Comparison of ENCODE assay signal across 8 mouse cellular contexts in the genomic region with DNA sequence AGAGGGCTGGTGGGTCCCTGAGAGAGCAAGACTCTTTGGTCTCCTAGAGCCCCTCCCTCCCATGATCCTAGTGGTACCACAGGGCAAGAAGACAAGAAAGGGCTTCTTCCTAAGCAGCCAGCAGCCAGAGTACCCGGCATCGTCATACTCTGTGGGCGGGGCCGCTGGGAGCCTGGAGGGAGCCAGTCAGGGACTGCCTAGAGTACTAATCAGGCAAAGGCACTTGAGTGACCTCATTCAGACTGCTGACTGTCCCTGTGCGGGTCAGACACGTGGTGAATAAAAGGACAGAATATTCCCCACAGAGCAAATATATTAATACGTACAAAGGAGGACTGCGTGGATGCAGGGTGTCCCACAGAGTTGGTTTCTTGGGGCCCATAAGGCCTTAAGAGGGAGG. TPM values are rescaled to one million over a fixed set of nuclear protein-coding genes. Genes with fewer than 3 reads are reported as not detected.
DNase-seq lines count a peak whose midpoint lies in the region; ATAC-seq lines count a peak whose summit lies in the region.

No protein-coding gene starts in this region.

- no peaks in the 10 kb centered on the region for H3K4me1 ChIP-seq in forebrain, embryonic 12.5 days
- no peaks in the 10 kb centered on the region for H3K4me1 ChIP-seq in forebrain, embryonic 14.5 days (ENCODE audit: control insufficient read depth, insufficient read depth, low read length)

- no peaks in the 10 kb centered on the region for H3K27me3 ChIP-seq in forebrain, embryonic 12.5 days
- no peaks in the 10 kb centered on the region for H3K27me3 ChIP-seq in forebrain, embryonic 14.5 days (replicated peaks; ENCODE audit: control insufficient read depth, insufficient read depth, low read length)

- 0 out of 2 replicates have a peak overlapping the region, but pooled peaks have one; percentile 14 for H3K27ac ChIP-seq in forebrain, embryonic 12.5 days
- H3K27ac ChIP-seq in forebrain, embryonic 14.5 days (ENCODE audit: low read depth, low read length): no peak overlapping the region

- no peak overlapping the region for H3K9ac ChIP-seq in forebrain, embryonic 12.5 days
- H3K9ac ChIP-seq in forebrain, embryonic 14.5 days (ENCODE audit: low read length): no peak overlapping the region

- 50% methylated on average over 8 of the region's 8 CpGs for WGBS in forebrain, embryonic 12.5 days
- WGBS in forebrain, embryonic 14.5 days: 54% methylated on average over 8 of the region's 8 CpGs

- H3K4me3 ChIP-seq in forebrain, embryonic 12.5 days (replicated peaks): no peak overlapping the region
- no peak overlapping the region for H3K4me3 ChIP-seq in forebrain, embryonic 14.5 days (ENCODE audit: low read depth, low read length)

- ATAC-seq in forebrain, embryonic 12.5 days (ENCODE audit: low FRiP score): peak; percentile 57
- ATAC-seq in forebrain, embryonic 14.5 days: no peak

- no peak overlapping the region for H3K4me2 ChIP-seq in forebrain, embryonic 12.5 days
- no peak overlapping the region for H3K4me2 ChIP-seq in forebrain, embryonic 14.5 days (ENCODE audit: low read length)

- DNase-seq in forebrain, embryonic 14.5 days (ENCODE audit: low spot score): no peak
- peak; percentile 67 for DNase-seq in right cerebral cortex, adult 18-20 months
- no peak for DNase-seq in right cerebral cortex, adult 2 months (ENCODE audit: low spot score in 2 of 2)
- peak; percentile 88 for DNase-seq in heart, postnatal 4 days
- peak; percentile 23 for DNase-seq in retina, embryonic 14.5 days (ENCODE audit: low spot score)
- DNase-seq in urinary bladder, adult 2 months (ENCODE audit: low spot score): no peak
- DNase-seq in testis, postnatal 14 days (ENCODE audit: low spot score): no peak

- peaks cover 78% of the 10 kb centered on the region for H3K36me3 ChIP-seq in forebrain, embryonic 12.5 days (replicated peaks)
- peaks cover 77% of the 10 kb centered on the region for H3K36me3 ChIP-seq in forebrain, embryonic 14.5 days (ENCODE audit: control insufficient read depth, insufficient read depth, low read length)

- H3K9me3 ChIP-seq in forebrain, embryonic 12.5 days: no peaks in the 10 kb centered on the region
- H3K9me3 ChIP-seq in forebrain, embryonic 14.5 days (replicated peaks; ENCODE audit: control insufficient read depth, low read length): no peaks in the 10 kb centered on the region

RNA-seq across cellular contexts. Expression of a gene that starts 14.1 kb away (rescaled TPM):
- 102 and 108 TPM in 2 replicates for polyA plus RNA-seq in forebrain, embryonic 12.5 days (2016; fragmentation: Nextera tagmentation; extraction: Ambion mirVana)
- 56.0 and 63.6 TPM in 2 replicates for polyA plus RNA-seq in forebrain, embryonic 14.5 days (2014; fragmentation: Nextera tagmentation; extraction: Ambion mirVana)
- 100 to 1,000 TPM; 142 to 153 TPM for total RNA-seq in heart, postnatal 4 days (2021)
- polyA plus RNA-seq in urinary bladder, adult 2 months (2012; rRNA removed): 17.1 and 20.7 TPM in 2 replicates

RNA-seq across cellular contexts. Expression of a gene that starts 22.5 kb away (rescaled TPM):
- polyA plus RNA-seq in forebrain, embryonic 12.5 days (2016; fragmentation: Nextera tagmentation; extraction: Ambion mirVana): 34.5 and 36.3 TPM in 2 replicates
- 28.8 and 33.1 TPM in 2 replicates for polyA plus RNA-seq in forebrain, embryonic 14.5 days (2014; fragmentation: Nextera tagmentation; extraction: Ambion mirVana)
- 10 to 100 TPM; 16.1 to 16.6 TPM for total RNA-seq in heart, postnatal 4 days (2021)
- polyA plus RNA-seq in urinary bladder, adult 2 months (2012; rRNA removed): 18.0 and 18.9 TPM in 2 replicates

RNA-seq across cellular contexts. Expression of a gene that starts 31.3 kb away (rescaled TPM):
- 1.3 TPM in 2 replicates for polyA plus RNA-seq in forebrain, embryonic 12.5 days (2016; fragmentation: Nextera tagmentation; extraction: Ambion mirVana)
- 0.22 and 1.1 TPM in 2 replicates for polyA plus RNA-seq in forebrain, embryonic 14.5 days (2014; fragmentation: Nextera tagmentation; extraction: Ambion mirVana)
- total RNA-seq in heart, postnatal 4 days (2021): under 1 TPM; 0.60 to 0.95 TPM
- 4.9 TPM in 2 replicates for polyA plus RNA-seq in urinary bladder, adult 2 months (2012; rRNA removed)

RNA-seq across cellular contexts. Expression of a gene that starts 35.0 kb away (rescaled TPM):
- 0.34 and 0.45 TPM in 2 replicates for polyA plus RNA-seq in forebrain, embryonic 12.5 days (2016; fragmentation: Nextera tagmentation; extraction: Ambion mirVana)
- polyA plus RNA-seq in forebrain, embryonic 14.5 days (2014; fragmentation: Nextera tagmentation; extraction: Ambion mirVana): 0.11 and 0.17 TPM in 2 replicates
- total RNA-seq in heart, postnatal 4 days (2021): under 1 TPM; 0.81 to 0.92 TPM
- polyA plus RNA-seq in urinary bladder, adult 2 months (2012; rRNA removed): 1.0 and 1.3 TPM in 2 replicates

RNA-seq across cellular contexts. Expression of a gene that starts 51.1 kb away (rescaled TPM):
- polyA plus RNA-seq in forebrain, embryonic 12.5 days (2016; fragmentation: Nextera tagmentation; extraction: Ambion mirVana): 34.3 and 38.9 TPM in 2 replicates
- polyA plus RNA-seq in forebrain, embryonic 14.5 days (2014; fragmentation: Nextera tagmentation; extraction: Ambion mirVana): 15.7 and 27.1 TPM in 2 replicates
- 10 to 100 TPM; 20.8 to 21.0 TPM for total RNA-seq in heart, postnatal 4 days (2021)
- polyA plus RNA-seq in urinary bladder, adult 2 months (2012; rRNA removed): 30.7 and 32.0 TPM in 2 replicates

Comparison
In these comparisons a context has a peak if more than half of its experiments do, and no peak if none do; other contexts are left out.
1. DNase-seq: peak in right cerebral cortex, adult 18-20 months (single experiment), heart, postnatal 4 days (single experiment) and retina, embryonic 14.5 days (single experiment); none in forebrain, embryonic 14.5 days (single experiment), right cerebral cortex, adult 2 months (0 of 2), urinary bladder, adult 2 months (single experiment) and testis, postnatal 14 days (single experiment).